ENCODE assay signal across 25 mouse cellular contexts in genomic region chr7:127491846-127492245, GRCm38 (mm10).
"Had no signal": no experiment of that assay in that cellular context is flagged by ENCODE, and none has a peak within 500 bp of the region (broad histone marks: within the 10 kb centered on the region; RNA-seq: fewer than 3 reads in every experiment).

No protein-coding gene starts in this region.

- H3K9me3 ChIP-seq: heart, embryonic 13.5 days; heart, embryonic 15.5 days; hindbrain, embryonic 13.5 days; hindbrain, embryonic 15.5 days; kidney, embryonic 15.5 days; limb, embryonic 13.5 days had no signal

- H3K4me1 ChIP-seq: hindbrain, embryonic 13.5 days; hindbrain, embryonic 15.5 days; kidney, embryonic 15.5 days; limb, embryonic 13.5 days had no signal

- DNase-seq: forebrain, postnatal 0 days; gastrocnemius, postnatal 14 days; gastrocnemius, postnatal 36 days; heart, adult 11 months; heart, adult 2 months; heart, postnatal 14 days; heart, postnatal 36 days; kidney, adult 11 months; kidney, adult 2 months; kidney, adult 9 months; kidney, postnatal 14 days; kidney, postnatal 36 days; layer of hippocampus, adult 9-11 months; layer of hippocampus, postnatal 36 days; left cerebral cortex, postnatal 4 days had no signal

- H3K9ac ChIP-seq: forebrain, postnatal 0 days; heart, embryonic 13.5 days; heart, embryonic 15.5 days; hindbrain, embryonic 13.5 days; hindbrain, embryonic 15.5 days; kidney, embryonic 15.5 days; limb, embryonic 13.5 days had no signal

- H3K4me2 ChIP-seq: heart, embryonic 11.5 days; heart, embryonic 13.5 days; heart, embryonic 15.5 days; hindbrain, embryonic 13.5 days; hindbrain, embryonic 15.5 days; kidney, embryonic 15.5 days; limb, embryonic 13.5 days had no signal

- H3K27ac ChIP-seq: heart, adult 2 months; heart, embryonic 13.5 days; heart, embryonic 15.5 days; hindbrain, embryonic 13.5 days; hindbrain, embryonic 15.5 days; hindbrain, postnatal 0 days; kidney, embryonic 15.5 days; kidney, postnatal 0 days; limb, embryonic 13.5 days had no signal

- ATAC-seq: forebrain, postnatal 0 days; hindbrain, postnatal 0 days; intestine, embryonic 16.5 days had no signal

- H3K27me3 ChIP-seq: heart, embryonic 13.5 days; heart, embryonic 15.5 days; hindbrain, embryonic 13.5 days; hindbrain, embryonic 15.5 days; kidney, embryonic 15.5 days; limb, embryonic 13.5 days had no signal

- H3K4me3 ChIP-seq: heart, adult 2 months; heart, embryonic 13.5 days; heart, embryonic 15.5 days; hindbrain, embryonic 13.5 days; hindbrain, embryonic 15.5 days; kidney, embryonic 15.5 days; limb, embryonic 13.5 days had no signal
